Mouse (Mus musculus): ENCODE results near the gene Cacna2d2.
A peak's percentile ranks its signal among the peaks of the same experiment; 100 is the strongest.

The Cacna2d2 gene

GRCm38 (mm10) chr9:107409449-107409848 lies 10.0 kb downstream of the Cacna2d2 start:
- no peak for DNase-seq

- DNase-seq, result no peak
These were observed 17.7 kb downstream of the Cacna2d2 start for GRCm38 (mm10) chr9:107417106-107417505.

GRCm38 (mm10) chr9:107419491-107420244 lies 20.3 kb downstream of the Cacna2d2 start:
- no peak for DNase-seq

GRCm38 (mm10) chr9:107420898-107421297 lies 21.5 kb downstream of the Cacna2d2 start:
- no peak for DNase-seq

- no peak for DNase-seq
These were observed 23.5 kb downstream of the Cacna2d2 start for GRCm38 (mm10) chr9:107422878-107423277.

GRCm38 (mm10) chr9:107424485-107425175 lies 25.2 kb downstream of the Cacna2d2 start:
- DNase-seq, result no peak

- no peak for DNase-seq
These were observed 28.5 kb downstream of the Cacna2d2 start for GRCm38 (mm10) chr9:107427876-107428275.

- DNase-seq, result no peak
These were observed 29.2 kb downstream of the Cacna2d2 start for GRCm38 (mm10) chr9:107428451-107429186.

GRCm38 (mm10) chr9:107430445-107430844 lies 31.0 kb downstream of the Cacna2d2 start:
- no peak for DNase-seq

GRCm38 (mm10) chr9:107432546-107432945 lies 33.1 kb downstream of the Cacna2d2 start:
- DNase-seq, result no peak

GRCm38 (mm10) chr9:107434851-107435250 lies 35.4 kb downstream of the Cacna2d2 start:
- DNase-seq, result no peak

- no peak for DNase-seq
These were observed 35.9 kb downstream of the Cacna2d2 start for GRCm38 (mm10) chr9:107435285-107435684.

GRCm38 (mm10) chr9:107442891-107443290 lies 43.5 kb downstream of the Cacna2d2 start:
- no peak for DNase-seq

- DNase-seq, result no peak
These were observed 43.9 kb downstream of the Cacna2d2 start for GRCm38 (mm10) chr9:107443324-107443723.

GRCm38 (mm10) chr9:107445011-107445471 lies 45.6 kb downstream of the Cacna2d2 start:
- DNase-seq, result no peak

- DNase-seq, result no peak
These were observed 49.5 kb downstream of the Cacna2d2 start for GRCm38 (mm10) chr9:107448805-107449517.

- no peak for DNase-seq
These were observed 52.0 kb downstream of the Cacna2d2 start for GRCm38 (mm10) chr9:107451400-107451799.

GRCm38 (mm10) chr9:107451891-107452521 lies 52.6 kb downstream of the Cacna2d2 start:
- DNase-seq, result no peak

- no peak for DNase-seq
These were observed 53.1 kb downstream of the Cacna2d2 start for GRCm38 (mm10) chr9:107452552-107452951.

- DNase-seq, result no peak
These were observed 53.7 kb downstream of the Cacna2d2 start for GRCm38 (mm10) chr9:107453151-107453550.

- peak; percentile 85 for DNase-seq
These were observed 57.3 kb downstream of the Cacna2d2 start for GRCm38 (mm10) chr9:107456667-107457066.

- DNase-seq, result no peak
These were observed 63.5 kb downstream of the Cacna2d2 start for GRCm38 (mm10) chr9:107462907-107463306.

Measured in right cerebral cortex, postnatal 25 days (tissue).